Mouse (Mus musculus) small intestine, adult 2 months (tissue): Measurements from ENCODE around the gene Tbc1d30. TPM values are rescaled to one million over a fixed set of nuclear protein-coding genes. Genes with fewer than 3 reads are reported as not detected.

Source experiments
- H3K27ac ChIP-seq: fragments of 200-500 bp; 2 replicates; pipeline ENCODE4 v1.5.1; 2012; ENCODE audit warnings: low read depth, low read length, control low read depth, inconsistent platforms; ENCODE audit not compliant: insufficient read depth
- H3K27me3 ChIP-seq: fragments of 200-500 bp; 2 replicates; pipeline ENCODE4 v1.6.1; 2012; ENCODE audit warnings: mild to moderate bottlenecking, moderate library complexity, low read length, inconsistent platforms; ENCODE audit not compliant: control insufficient read depth, insufficient read depth
- H3K36me3 ChIP-seq: fragments of 200-500 bp; 2 replicates; pipeline ENCODE4 v1.6.1; 2012; ENCODE audit warnings: mild to moderate bottlenecking, low read length, control low read depth, inconsistent platforms; ENCODE audit not compliant: control insufficient read depth, insufficient read depth
- H3K4me1 ChIP-seq: fragments of 200-500 bp; 2 replicates; pipeline ENCODE4 v1.6.1; 2012; ENCODE audit warnings: low read length, inconsistent platforms, mixed read lengths; ENCODE audit not compliant: control insufficient read depth, insufficient read depth, insufficient read length
- H3K4me3 ChIP-seq: fragments of 200-500 bp; 2 replicates; pipeline ENCODE4 v1.5.1; 2012; ENCODE audit warnings: low read depth, mild to moderate bottlenecking, control low read depth, inconsistent platforms, low read length, moderate library complexity
- CTCF ChIP-seq: fragments of 200-500 bp; IDR thresholded peaks from 2 replicates; pipeline ENCODE4 v1.5.1; 2012; ENCODE audit warnings: low read depth, mild to moderate bottlenecking, control low read depth, inconsistent platforms, low read length, moderate library complexity, mixed read lengths; ENCODE audit not compliant: insufficient replicate concordance, insufficient read length; ENCODE audit errors: extremely low read depth
- POLR2A ChIP-seq: fragments of 200-500 bp; IDR thresholded peaks from 2 replicates; pipeline ENCODE4 v1.6.1; 2012; ENCODE audit warnings: low read depth, mild to moderate bottlenecking, control low read depth, inconsistent platforms, low read length, moderate library complexity
- WGBS: fragments of 180-500 bp; shearing (Covaris S2); methylation state at CpG from one replicate; pipeline ENCODE4 v1.1.7; 2018; 5-methylcytosine and 5-hydroxymethylcytosine counted together
- polyA plus RNA-seq: library from polyadenylated mRNA; depleted of rRNA; stranded (reverse); fragments of >200 nt; gene quantifications from 2 replicates; pipeline ENCODE4 v1.2.3, GENCODE M21; 2012

Tbc1d30 gene
- polyA plus RNA-seq, 1 experiment, result 5.5 TPM

DNA sequence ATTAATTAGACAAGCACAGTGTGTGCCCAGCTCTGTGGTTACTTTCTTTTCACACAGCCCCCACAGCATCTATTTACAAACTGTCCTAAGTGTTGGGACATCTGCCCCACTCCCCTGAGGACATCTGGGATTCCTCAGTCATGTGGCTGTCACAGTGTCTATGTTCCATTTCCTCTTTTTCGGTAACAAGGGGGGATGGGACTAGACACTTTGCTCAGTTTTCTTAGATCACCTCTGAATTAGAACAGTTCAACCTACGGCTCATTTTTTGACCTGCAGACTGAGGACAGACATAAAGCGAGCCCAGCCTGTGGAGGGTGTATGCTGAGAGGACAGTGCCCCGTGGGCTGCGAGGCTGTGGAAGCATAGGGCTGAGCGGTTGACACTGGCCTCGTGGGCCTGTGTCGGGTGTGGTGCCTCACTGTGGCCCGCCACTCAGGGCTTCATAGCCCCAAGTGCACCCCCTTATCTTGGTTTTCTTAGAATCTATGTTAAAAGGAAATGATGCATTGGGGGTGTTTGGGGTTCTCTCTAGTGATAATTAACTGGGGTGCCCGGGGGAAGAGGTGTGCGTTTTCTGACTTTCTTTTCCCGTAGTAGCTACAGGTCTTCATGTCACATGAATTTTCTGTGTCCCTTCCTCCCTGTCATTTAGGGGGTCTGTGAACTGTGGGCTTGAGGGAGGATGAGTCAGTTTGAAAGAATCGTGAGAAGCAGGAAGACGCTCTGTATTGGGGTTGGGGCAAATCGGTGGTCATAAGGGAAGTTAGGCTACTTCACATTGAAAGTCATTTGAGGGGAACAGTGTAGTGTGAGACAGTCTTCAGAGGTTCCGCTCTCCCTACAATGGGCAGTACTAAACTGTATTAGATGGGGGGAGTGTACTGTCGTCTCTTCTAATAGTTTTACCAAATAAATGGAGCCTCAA is 23.9 kb upstream of the Tbc1d30 start:
- peaks cover 52% of the 10 kb centered on the region for H3K36me3 ChIP-seq
- TF ChIP-seq POLR2A (no peak), CTCF (no peak)
- H3K27ac ChIP-seq, result peak overlapping the region; percentile 98; the same call in 1 of the 2 replicates
- no peak overlapping the region for H3K4me3 ChIP-seq
- WGBS, result 78% methylated on average over 17 of the region's 17 CpGs
- H3K4me1 ChIP-seq, result peaks cover 14% of the 10 kb centered on the region
- no peaks in the 10 kb centered on the region for H3K27me3 ChIP-seq

DNA sequence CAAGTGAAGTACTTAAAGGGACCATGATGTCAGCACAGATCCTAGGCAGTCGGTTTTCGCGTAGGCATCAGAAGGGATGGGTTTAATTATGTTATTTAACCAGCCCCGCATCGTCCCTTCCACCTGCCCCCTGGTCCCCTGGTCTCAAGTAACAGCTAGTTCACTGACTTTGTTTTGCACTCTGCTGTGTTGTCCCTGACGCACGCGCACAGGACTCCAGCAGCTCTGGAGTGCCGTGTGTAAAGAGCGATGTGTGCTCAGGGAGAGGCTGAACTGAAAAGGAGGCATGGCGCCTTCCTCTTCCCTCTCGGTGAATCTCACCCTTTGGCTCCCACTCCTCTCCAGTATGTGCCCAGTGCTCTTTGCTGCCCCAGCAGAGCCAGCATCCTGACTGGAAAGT is 22.9 kb upstream of the Tbc1d30 start:
- no peaks in the 10 kb centered on the region for H3K27me3 ChIP-seq
- TF ChIP-seq POLR2A (no peak), CTCF (no peak)
- 87% methylated on average over 12 of the region's 12 CpGs for WGBS
- H3K4me3 ChIP-seq, result no peak overlapping the region
- H3K4me1 ChIP-seq, result peaks cover 14% of the 10 kb centered on the region
- H3K27ac ChIP-seq, result no peak overlapping the region
- H3K36me3 ChIP-seq, result peaks cover 45% of the 10 kb centered on the region

GRCm38 (mm10) chr10:121370777-121371176 is 19.7 kb upstream of the Tbc1d30 start:
- TF ChIP-seq CTCF (peak; percentile 58; the same call in 1 of the 2 replicates), POLR2A (no peak)
- Histone ChIP-seq H3K27me3 (no peaks in the 10 kb centered on the region), H3K36me3 (peaks cover 19% of the 10 kb centered on the region), H3K4me1 (peaks cover 6% of the 10 kb centered on the region), H3K27ac (no peak overlapping the region), H3K4me3 (no peak overlapping the region)
- WGBS, result 93% methylated on average over 6 of the region's 6 CpGs

GRCm38 (mm10) chr10:121368783-121369465 is 17.8 kb upstream of the Tbc1d30 start:
- Histone ChIP-seq H3K36me3 (peaks cover 12% of the 10 kb centered on the region), H3K4me1 (peaks cover 6% of the 10 kb centered on the region), H3K4me3 (no peak overlapping the region), H3K27ac (no peak overlapping the region), H3K27me3 (no peaks in the 10 kb centered on the region)
- 79% methylated on average over 18 of the region's 18 CpGs for WGBS
- no peak for TF ChIP-seq CTCF
- no peak for TF ChIP-seq POLR2A

GRCm38 (mm10) chr10:121367780-121368179 is 16.7 kb upstream of the Tbc1d30 start:
- TF ChIP-seq POLR2A (no peak), CTCF (no peak)
- 85% methylated on average over 9 of the region's 9 CpGs for WGBS
- no peak overlapping the region for H3K4me3 ChIP-seq

GRCm38 (mm10) chr10:121367271-121367670 is 16.2 kb upstream of the Tbc1d30 start:
- no peak overlapping the region for H3K4me3 ChIP-seq
- H3K27ac ChIP-seq, result no peak overlapping the region
- peaks cover 7% of the 10 kb centered on the region for H3K36me3 ChIP-seq
- H3K4me1 ChIP-seq, result peaks cover 6% of the 10 kb centered on the region
- no peaks in the 10 kb centered on the region for H3K27me3 ChIP-seq
- WGBS, result 89% methylated on average over 13 of the region's 13 CpGs
- no peak for TF ChIP-seq CTCF
- TF ChIP-seq POLR2A, result no peak

More at GRCm38 (mm10) chr10:121367780-121368179, 16.7 kb upstream of the Tbc1d30 start:
- Histone ChIP-seq H3K27ac (no peak overlapping the region), H3K36me3 (peaks cover 7% of the 10 kb centered on the region), H3K27me3 (no peaks in the 10 kb centered on the region), H3K4me1 (peaks cover 6% of the 10 kb centered on the region)
